Mouse (Mus musculus): ENCODE measurements around the gene Ctns. TPM values are rescaled to one million over a fixed set of nuclear protein-coding genes. Genes with fewer than 3 reads are reported as not detected.

Ctns gene
- polyA plus RNA-seq, 1 experiment = 23.5 TPM

- Histone ChIP-seq H3K4me3 (ENCODE audit: insufficient read depth, low read length) (peak within 1 kb of the TSS; percentile 84), H3K27ac (ENCODE audit: insufficient read depth, low read length) (peak within 1 kb of the TSS; percentile 89), H3K4me1 (ENCODE audit: control insufficient read depth, insufficient read depth, low read length) (peaks cover 5% of the 10 kb centered on the region; the same call in 1 of the 2 replicates)
- TF ChIP-seq POLR2A (IDR thresholded peaks at IDR 0.05; ENCODE audit: extremely low read depth, insufficient read depth, low read length) (peak; percentile 85), CTCF (IDR thresholded peaks at IDR 0.05; ENCODE audit: extremely low read depth, insufficient read depth, low read length) (no peak)
These were observed 22.0 kb downstream of the Ctns start, which contains the start of the genes Emc6 and Tax1bp3 for GRCm38 (mm10) chr11:73176608-73177508. TSS of gene Emc6 (minus strand) at chr11:73177037. TSS of gene Tax1bp3 (plus strand) at chr11:73177083.

GRCm38 (mm10) chr11:73176186-73176585, 22.7 kb downstream of the Ctns start:
- Histone ChIP-seq H3K27ac (ENCODE audit: insufficient read depth, low read length) (0 out of 2 replicates have a peak overlapping the region, but pooled peaks have one; percentile 53), H3K4me3 (ENCODE audit: insufficient read depth, low read length) (peak overlapping the region; percentile 84), H3K4me1 (ENCODE audit: control insufficient read depth, insufficient read depth, low read length) (peaks cover 5% of the 10 kb centered on the region; the same call in 1 of the 2 replicates)
- TF ChIP-seq POLR2A (IDR thresholded peaks at IDR 0.05; ENCODE audit: extremely low read depth, insufficient read depth, low read length) (no peak), CTCF (IDR thresholded peaks at IDR 0.05; ENCODE audit: extremely low read depth, insufficient read depth, low read length) (no peak)

GRCm38 (mm10) chr11:73175612-73176011, 23.2 kb downstream of the Ctns start:
- Histone ChIP-seq H3K4me3 (ENCODE audit: insufficient read depth, low read length) (peak overlapping the region; percentile 84; the same call in 1 of the 2 replicates), H3K4me1 (ENCODE audit: control insufficient read depth, insufficient read depth, low read length) (peaks cover 5% of the 10 kb centered on the region; the same call in 1 of the 2 replicates), H3K27ac (ENCODE audit: insufficient read depth, low read length) (no peak overlapping the region)
- TF ChIP-seq POLR2A (IDR thresholded peaks at IDR 0.05; ENCODE audit: extremely low read depth, insufficient read depth, low read length) (no peak), CTCF (IDR thresholded peaks at IDR 0.05; ENCODE audit: extremely low read depth, insufficient read depth, low read length) (no peak)

GRCm38 (mm10) chr11:73172186-73172585, 26.7 kb downstream of the Ctns start:
- Histone ChIP-seq H3K4me1 (ENCODE audit: control insufficient read depth, insufficient read depth, low read length) (peaks cover 5% of the 10 kb centered on the region; the same call in 1 of the 2 replicates), H3K4me3 (ENCODE audit: insufficient read depth, low read length) (no peak overlapping the region), H3K27ac (ENCODE audit: insufficient read depth, low read length) (no peak overlapping the region)
- TF ChIP-seq CTCF (IDR thresholded peaks at IDR 0.05; ENCODE audit: extremely low read depth, insufficient read depth, low read length) (no peak), POLR2A (IDR thresholded peaks at IDR 0.05; ENCODE audit: extremely low read depth, insufficient read depth, low read length) (no peak)

- Histone ChIP-seq H3K4me1 (ENCODE audit: control insufficient read depth, insufficient read depth, low read length) (peaks cover 1% of the 10 kb centered on the region; the same call in 1 of the 2 replicates), H3K27ac (ENCODE audit: insufficient read depth, low read length) (no peak overlapping the region), H3K4me3 (ENCODE audit: insufficient read depth, low read length) (no peak overlapping the region)
- peak; percentile 68 for TF ChIP-seq CTCF (IDR thresholded peaks at IDR 0.05; ENCODE audit: extremely low read depth, insufficient read depth, low read length)
- no peak for TF ChIP-seq POLR2A (IDR thresholded peaks at IDR 0.05; ENCODE audit: extremely low read depth, insufficient read depth, low read length)
These were observed 29.6 kb downstream of the Ctns start for GRCm38 (mm10) chr11:73169231-73169630.

GRCm38 (mm10) chr11:73168576-73168975, 30.3 kb downstream of the Ctns start:
- H3K4me3 ChIP-seq (ENCODE audit: insufficient read depth, low read length) = no peak overlapping the region
- no peak overlapping the region for H3K27ac ChIP-seq (ENCODE audit: insufficient read depth, low read length)
- peaks cover 1% of the 10 kb centered on the region; the same call in 1 of the 2 replicates for H3K4me1 ChIP-seq (ENCODE audit: control insufficient read depth, insufficient read depth, low read length)
- no peak for TF ChIP-seq CTCF (IDR thresholded peaks at IDR 0.05; ENCODE audit: extremely low read depth, insufficient read depth, low read length)
- no peak for TF ChIP-seq POLR2A (IDR thresholded peaks at IDR 0.05; ENCODE audit: extremely low read depth, insufficient read depth, low read length)

GRCm38 (mm10) chr11:73168071-73168470, 30.8 kb downstream of the Ctns start:
- H3K4me1 ChIP-seq (ENCODE audit: control insufficient read depth, insufficient read depth, low read length) = peaks cover 1% of the 10 kb centered on the region; the same call in 1 of the 2 replicates
- no peak overlapping the region for H3K4me3 ChIP-seq (ENCODE audit: insufficient read depth, low read length)
- no peak for TF ChIP-seq CTCF (IDR thresholded peaks at IDR 0.05; ENCODE audit: extremely low read depth, insufficient read depth, low read length)
- TF ChIP-seq POLR2A (IDR thresholded peaks at IDR 0.05; ENCODE audit: extremely low read depth, insufficient read depth, low read length) = no peak
- no peak overlapping the region for H3K27ac ChIP-seq (ENCODE audit: insufficient read depth, low read length)

- H3K27ac ChIP-seq (ENCODE audit: insufficient read depth, low read length) = no peak overlapping the region
- H3K4me1 ChIP-seq (ENCODE audit: control insufficient read depth, insufficient read depth, low read length) = no peaks in the 10 kb centered on the region
- TF ChIP-seq POLR2A (IDR thresholded peaks at IDR 0.05; ENCODE audit: extremely low read depth, insufficient read depth, low read length) = no peak
- no peak overlapping the region for H3K4me3 ChIP-seq (ENCODE audit: insufficient read depth, low read length)
These were observed 36.6 kb downstream of the Ctns start for GRCm38 (mm10) chr11:73162284-73162683.

GRCm38 (mm10) chr11:73161616-73162015, 37.2 kb downstream of the Ctns start:
- no peak for TF ChIP-seq CTCF (IDR thresholded peaks at IDR 0.05; ENCODE audit: extremely low read depth, insufficient read depth, low read length)
- no peak overlapping the region for H3K27ac ChIP-seq (ENCODE audit: insufficient read depth, low read length)
- H3K4me1 ChIP-seq (ENCODE audit: control insufficient read depth, insufficient read depth, low read length) = no peaks in the 10 kb centered on the region
- no peak overlapping the region for H3K4me3 ChIP-seq (ENCODE audit: insufficient read depth, low read length)

GRCm38 (mm10) chr11:73160811-73161200, 38.0 kb downstream of the Ctns start:
- Histone ChIP-seq H3K4me3 (ENCODE audit: insufficient read depth, low read length) (peak overlapping the region; percentile 34; the same call in 1 of the 2 replicates), H3K4me1 (ENCODE audit: control insufficient read depth, insufficient read depth, low read length) (no peaks in the 10 kb centered on the region), H3K27ac (ENCODE audit: insufficient read depth, low read length) (no peak overlapping the region)
- TF ChIP-seq CTCF (IDR thresholded peaks at IDR 0.05; ENCODE audit: extremely low read depth, insufficient read depth, low read length) = no peak
- no peak for TF ChIP-seq POLR2A (IDR thresholded peaks at IDR 0.05; ENCODE audit: extremely low read depth, insufficient read depth, low read length)
